Mouse (Mus musculus): ENCODE data around the gene Cx3cl1.

DNA sequence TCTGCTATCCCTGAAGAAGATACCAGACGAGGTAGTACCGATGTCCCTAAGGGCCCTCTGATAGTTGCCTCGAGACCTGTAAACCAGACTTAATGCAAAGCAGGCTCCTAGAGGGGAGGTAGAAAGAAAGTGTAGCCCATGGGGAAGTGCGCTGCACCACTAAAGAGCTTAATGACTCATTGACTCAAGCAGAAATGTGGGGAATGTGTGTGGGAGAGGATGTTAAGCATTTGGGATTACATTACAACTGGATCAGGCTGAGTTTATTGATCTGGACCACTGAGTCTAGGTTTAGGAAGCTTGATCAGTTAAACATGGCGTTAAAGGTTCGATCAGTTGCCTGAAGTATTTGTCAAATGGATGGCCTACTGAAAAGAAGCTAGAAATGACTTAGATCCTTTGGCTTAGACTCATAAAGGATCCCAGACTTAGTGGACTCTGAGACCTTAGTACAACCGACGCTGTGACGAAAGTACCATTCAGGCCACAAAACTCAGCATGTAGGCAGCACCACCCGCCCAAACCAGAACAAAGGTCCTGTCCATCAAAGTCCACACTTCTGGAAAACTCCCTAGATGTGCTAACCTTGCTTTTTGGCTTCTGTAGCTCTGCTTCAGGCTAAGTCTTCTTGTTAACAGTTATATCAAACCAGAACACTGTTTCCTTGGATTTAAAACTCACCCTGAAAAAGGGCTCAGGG lies 17.6 kb downstream of the Cx3cl1 start:
- TF ChIP-seq CHD2 (IDR thresholded peaks at IDR 0.05; ENCODE audit: low read depth, low read length) (no peak), MAFK (IDR thresholded peaks at IDR 0.05; ENCODE audit: insufficient read depth, low read depth, low read length) (no peak), ZC3H11A (IDR thresholded peaks at IDR 0.05; ENCODE audit: borderline replicate concordance, low read depth, low read length) (no peak), HCFC1 (IDR thresholded peaks at IDR 0.05; ENCODE audit: borderline replicate concordance, insufficient read depth, low read length) (no peak)

All from ES-E14 (cell line).